Mouse (Mus musculus) liver, embryonic 13.5 days (tissue): ENCODE results near the gene Cdk6. TPM values are rescaled to one million over a fixed set of nuclear protein-coding genes. Genes with fewer than 3 reads are reported as not detected.
"Not testable (repeated sequence)": the region's sequence is repeated elsewhere in the genome, so short reads cannot be mapped to it uniquely, and the experiment has no call there.

Experiments used
- ATAC-seq: fragments of 200-750 bp; cut with Nextera tagmentation; 2 replicates; pipeline ENCODE4 v1.8.0; 2017; ENCODE audit warnings: low read depth, mild to moderate bottlenecking, moderate number of reproducible peaks, moderate library complexity
- DNase-seq: peaks from one replicate; pipeline ENCODE4 v3.0.0; 2022
- H3K27ac ChIP-seq: fragments of 300-500 bp; sonication (generic); 2 replicates; pipeline ENCODE4 v1.5.1; 2015; ENCODE audit warnings: moderate library complexity, mild to moderate bottlenecking, inconsistent platforms
- H3K27me3 ChIP-seq: fragments of 300-500 bp; sonication (generic); 2 replicates; pipeline ENCODE4 v1.6.1; 2015; ENCODE audit warnings: mild to moderate bottlenecking, inconsistent platforms
- H3K36me3 ChIP-seq: fragments of 300-500 bp; sonication (generic); 2 replicates; pipeline ENCODE4 v1.6.1; 2015; ENCODE audit warnings: mild to moderate bottlenecking, inconsistent platforms
- H3K4me1 ChIP-seq: fragments of 300-500 bp; sonication (generic); replicated peaks from 2 replicates; pipeline ENCODE4 v1.6.1; 2015; ENCODE audit warnings: inconsistent platforms
- H3K4me2 ChIP-seq: fragments of 300-500 bp; sonication (generic); 2 replicates; pipeline ENCODE4 v1.6.1; 2015; ENCODE audit warnings: inconsistent platforms, mild to moderate bottlenecking, moderate library complexity
- H3K4me3 ChIP-seq: fragments of 300-500 bp; sonication (generic); replicated peaks from 2 replicates; pipeline ENCODE4 v1.5.1; 2015; ENCODE audit warnings: mild to moderate bottlenecking, inconsistent platforms
- H3K9ac ChIP-seq: fragments of 300-500 bp; sonication (generic); 2 replicates; pipeline ENCODE4 v1.6.1; 2015; ENCODE audit warnings: mild to moderate bottlenecking, inconsistent platforms
- H3K9me3 ChIP-seq: fragments of 300-500 bp; sonication (generic); replicated peaks from 2 replicates; pipeline ENCODE4 v1.6.1; 2016; ENCODE audit warnings: inconsistent platforms
- WGBS: fragments of 180-500 bp; shearing (Covaris S2); methylation state at CpG from one replicate; pipeline ENCODE4 v1.1.7; 2015; ENCODE audit not compliant: insufficient replicate concordance; 5-methylcytosine and 5-hydroxymethylcytosine counted together
- polyA plus RNA-seq: library from polyadenylated mRNA; unstranded; fragments of >200 nt; fragmentation: Nextera tagmentation; extraction: Ambion mirVana; gene quantifications from 2 replicates; pipeline ENCODE4 v1.2.1, GENCODE M21; 2015

Gene Cdk6
- polyA plus RNA-seq, 1 experiment from 2014 or later, result 26.0 TPM

DNA sequence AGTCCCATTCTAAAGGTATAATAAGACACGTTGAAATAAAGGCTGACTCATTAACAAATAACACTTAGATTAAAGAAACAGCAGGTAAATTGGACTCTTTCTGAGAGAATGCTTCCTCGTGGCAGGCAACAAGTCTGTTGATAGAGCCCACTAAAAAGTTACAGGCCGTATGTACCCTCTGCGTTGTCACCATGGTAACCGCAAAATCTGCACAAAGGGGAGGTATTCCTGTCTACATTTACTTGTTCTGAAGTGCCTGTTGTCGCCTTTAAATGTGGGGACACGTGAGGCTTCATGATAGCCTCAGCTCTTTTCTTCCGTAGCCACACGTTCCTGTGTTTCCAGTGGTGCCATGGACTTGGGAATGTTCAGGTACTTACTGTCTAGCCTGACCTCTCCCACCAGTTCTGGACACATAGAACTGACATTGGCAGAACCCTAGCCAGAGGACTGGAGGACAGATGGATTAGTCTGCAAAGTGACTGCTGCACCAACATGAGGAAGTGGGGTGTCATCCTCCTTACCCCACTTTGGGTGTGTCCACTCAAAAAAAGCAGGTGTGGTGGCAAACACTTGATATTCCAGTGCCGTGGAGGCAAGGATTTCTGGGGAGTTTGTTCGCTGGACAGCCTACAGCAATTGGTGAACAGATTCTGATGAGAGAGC, 55.8 kb downstream of the Cdk6 start:
- DNase-seq, result no peak
- 0 out of 2 replicates have a peak, but pooled peaks cover 3% of the 10 kb centered on the region for H3K4me1 ChIP-seq
- no peaks in the 10 kb centered on the region for H3K27me3 ChIP-seq
- H3K9ac ChIP-seq, result no peak overlapping the region
- H3K4me3 ChIP-seq, result no peak overlapping the region
- ATAC-seq, result no peak
- no peak overlapping the region for H3K27ac ChIP-seq
- H3K4me2 ChIP-seq, result no peak overlapping the region
- H3K9me3 ChIP-seq, result no peaks in the 10 kb centered on the region
- 77% methylated on average over 11 of the region's 11 CpGs for WGBS
- peaks cover 11% of the 10 kb centered on the region; the same call in 1 of the 2 replicates for H3K36me3 ChIP-seq

GRCm38 (mm10) chr5:3399784-3400494, 58.7 kb downstream of the Cdk6 start:
- H3K4me1 ChIP-seq, result peaks cover 5% of the 10 kb centered on the region; the same call in 1 of the 2 replicates
- WGBS, result 81% methylated on average over 7 of the region's 7 CpGs
- no peak overlapping the region for H3K27ac ChIP-seq
- no peaks in the 10 kb centered on the region for H3K27me3 ChIP-seq
- no peak for ATAC-seq
- H3K4me2 ChIP-seq, result no peak overlapping the region
- H3K36me3 ChIP-seq, result peaks cover 11% of the 10 kb centered on the region; the same call in 1 of the 2 replicates
- H3K9ac ChIP-seq, result no peak overlapping the region
- no peaks in the 10 kb centered on the region for H3K9me3 ChIP-seq
- H3K4me3 ChIP-seq, result no peak overlapping the region
- DNase-seq, result no peak

DNA sequence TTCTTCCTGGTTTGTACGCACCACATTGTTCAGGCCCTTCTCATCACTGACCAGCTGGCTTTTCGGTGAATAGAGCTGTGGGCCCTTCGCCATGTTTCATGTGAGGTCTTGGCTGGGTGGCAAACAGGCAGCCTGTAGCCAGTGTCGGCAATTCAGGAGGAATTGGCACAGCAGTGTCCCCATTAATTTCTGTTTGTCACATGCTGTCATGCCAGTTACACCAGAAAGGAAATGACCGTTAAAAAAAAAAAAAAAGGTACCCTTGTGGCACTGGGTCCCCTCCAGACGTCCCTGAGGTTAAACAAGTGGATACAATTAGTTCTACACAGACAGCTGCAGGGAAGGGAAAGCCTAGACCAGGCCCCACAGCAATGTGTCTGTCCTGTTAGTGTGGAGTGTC, 63.8 kb downstream of the Cdk6 start:
- Histone ChIP-seq H3K4me1 (peaks cover 3% of the 10 kb centered on the region), H3K9me3 (no peaks in the 10 kb centered on the region), H3K4me2 (no peak overlapping the region), H3K27ac (no peak overlapping the region), H3K9ac (no peak overlapping the region), H3K36me3 (peaks cover 3% of the 10 kb centered on the region; the same call in 1 of the 2 replicates), H3K4me3 (no peak overlapping the region), H3K27me3 (no peaks in the 10 kb centered on the region)
- no peak for ATAC-seq
- 44% methylated on average over 6 of the region's 6 CpGs for WGBS
- DNase-seq, result no peak

DNA sequence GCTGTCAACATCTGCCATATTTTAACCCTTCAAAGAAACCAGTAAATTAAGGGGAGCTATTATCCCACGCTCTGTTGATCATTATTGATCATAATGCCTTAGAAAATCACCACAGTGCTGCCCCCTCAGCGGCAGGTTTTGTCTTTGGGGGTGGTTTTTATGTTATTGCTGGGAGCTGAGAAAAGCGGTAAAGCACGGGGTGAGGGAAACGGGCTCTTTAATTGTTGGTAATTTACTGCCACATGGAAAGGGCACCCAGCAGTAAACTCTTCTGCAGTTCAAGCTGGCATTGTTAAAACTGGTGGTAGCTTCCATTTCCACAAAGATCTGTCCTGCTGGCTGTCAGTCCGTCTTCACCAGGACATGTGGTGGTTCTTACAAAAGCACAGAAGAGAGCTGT, 64.2 kb downstream of the Cdk6 start:
- no peaks in the 10 kb centered on the region for H3K9me3 ChIP-seq
- no peak overlapping the region for H3K27ac ChIP-seq
- H3K36me3 ChIP-seq, result peaks cover 3% of the 10 kb centered on the region; the same call in 1 of the 2 replicates
- 74% methylated on average over 6 of the region's 6 CpGs for WGBS
- no peak overlapping the region for H3K4me2 ChIP-seq
- ATAC-seq (no peak), DNase-seq (no peak)
- H3K27me3 ChIP-seq, result no peaks in the 10 kb centered on the region
- no peak overlapping the region for H3K9ac ChIP-seq
- no peak overlapping the region for H3K4me3 ChIP-seq
- H3K4me1 ChIP-seq, result peaks cover 3% of the 10 kb centered on the region

DNA sequence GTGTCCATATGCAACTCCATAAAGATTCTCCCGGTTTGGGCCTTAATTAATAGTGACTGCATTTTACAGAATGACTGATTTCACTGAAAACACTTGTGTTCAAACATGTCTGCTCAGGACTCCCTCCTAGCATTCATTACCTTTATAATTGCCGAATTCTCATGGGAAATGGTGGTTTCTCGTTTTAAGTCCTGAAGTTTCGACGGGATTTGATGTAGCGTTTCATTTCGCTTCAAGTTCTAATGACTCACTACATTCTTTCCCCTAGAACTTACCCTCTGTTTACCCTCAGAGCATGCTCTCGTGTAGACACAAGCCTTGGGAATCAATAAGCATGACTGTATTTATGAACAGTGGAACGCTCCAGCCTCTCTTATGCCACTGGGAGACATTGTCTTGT, 66.6 kb downstream of the Cdk6 start:
- WGBS, result 75% methylated on average over 9 of the region's 9 CpGs
- peaks cover 3% of the 10 kb centered on the region for H3K4me1 ChIP-seq
- DNase-seq, result no peak

DNA sequence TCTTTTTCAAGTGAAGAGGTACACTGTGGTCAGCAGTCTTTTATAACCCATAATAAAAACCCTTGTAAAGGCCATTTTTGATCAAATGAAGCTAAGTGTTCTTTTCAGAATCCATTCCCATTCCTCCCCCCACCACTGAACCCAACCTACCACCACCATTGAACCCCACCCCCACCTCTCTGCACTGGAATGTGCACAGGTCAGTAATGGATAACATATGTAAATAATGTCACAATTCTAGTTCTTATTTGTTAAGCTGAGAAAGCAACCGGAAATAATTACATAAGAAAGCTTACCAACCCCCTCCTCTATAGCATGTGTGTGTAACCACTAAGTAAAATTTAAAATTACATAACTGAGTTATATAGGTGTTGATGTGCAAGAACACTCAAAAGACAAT, 76.9 kb downstream of the Cdk6 start:
- peak; percentile 67 for ATAC-seq
- H3K27ac ChIP-seq, H3K9me3 ChIP-seq, H3K4me2 ChIP-seq, H3K4me1 ChIP-seq, H3K36me3 ChIP-seq, DNase-seq, H3K27me3 ChIP-seq, H3K9ac ChIP-seq, H3K4me3 ChIP-seq: not testable (repeated sequence)
- WGBS, result 59% methylated on average over 1 of the region's 1 CpGs

More for the DNA sequence above, 66.6 kb downstream of the Cdk6 start:
- no peak overlapping the region for H3K4me3 ChIP-seq
- no peak overlapping the region for H3K4me2 ChIP-seq
- no peaks in the 10 kb centered on the region for H3K9me3 ChIP-seq
- peaks cover 6% of the 10 kb centered on the region for H3K36me3 ChIP-seq
- no peak overlapping the region for H3K27ac ChIP-seq
- no peaks in the 10 kb centered on the region for H3K27me3 ChIP-seq
- ATAC-seq, result no peak
- no peak overlapping the region for H3K9ac ChIP-seq

DNA sequence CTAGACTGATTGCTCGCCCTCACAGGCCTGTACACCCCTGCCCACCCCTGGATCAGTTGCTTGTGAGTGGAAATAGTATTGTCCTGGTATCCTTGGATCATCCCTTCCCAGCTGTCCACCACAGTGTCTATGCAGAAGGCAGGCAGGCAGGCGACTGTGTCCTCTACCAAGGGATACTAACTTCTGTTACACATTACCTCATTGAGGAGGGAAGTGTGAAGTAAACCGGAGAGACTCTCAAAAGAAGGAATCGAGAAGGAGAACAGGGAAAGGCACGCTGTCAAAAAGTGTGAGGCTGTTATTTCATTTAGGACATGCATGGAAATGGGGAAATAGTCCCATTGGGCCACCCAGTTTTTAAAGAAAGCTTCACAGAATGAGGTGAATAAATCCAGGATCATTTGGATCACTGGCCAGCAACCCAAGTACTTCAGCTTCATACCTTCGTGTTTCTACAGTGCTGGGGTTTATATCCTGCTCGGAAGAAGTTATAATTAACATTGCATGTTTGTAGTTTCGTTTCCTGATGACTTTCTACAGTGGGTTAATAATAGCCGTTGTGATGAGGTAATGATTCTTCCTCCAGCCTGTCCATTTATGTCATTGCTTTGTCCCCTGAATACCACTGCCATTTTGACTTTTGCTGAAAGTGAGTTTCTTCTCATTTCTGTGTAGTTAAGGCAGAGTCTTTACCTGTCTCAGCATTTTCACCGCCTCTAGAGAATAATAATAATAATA, 79.0 kb downstream of the Cdk6 start:
- WGBS, result 59% methylated on average over 10 of the region's 10 CpGs
- 0 out of 2 replicates have a peak, but pooled peaks cover 3% of the 10 kb centered on the region for H3K4me1 ChIP-seq
- H3K27me3 ChIP-seq, result no peaks in the 10 kb centered on the region
- H3K4me3 ChIP-seq, result no peak overlapping the region
- no peaks in the 10 kb centered on the region for H3K9me3 ChIP-seq
- ATAC-seq, result 0 out of 2 replicates have a peak, but pooled peaks have one; percentile 39
- H3K27ac ChIP-seq, result peak overlapping the region; percentile 53; the same call in 1 of the 2 replicates
- DNase-seq, result no peak
- H3K9ac ChIP-seq, result no peak overlapping the region
- H3K4me2 ChIP-seq, result no peak overlapping the region
- no peaks in the 10 kb centered on the region for H3K36me3 ChIP-seq

GRCm38 (mm10) chr5:3420832-3421228, 79.5 kb downstream of the Cdk6 start:
- H3K4me2 ChIP-seq, result no peak overlapping the region
- H3K4me1 ChIP-seq, result 0 out of 2 replicates have a peak, but pooled peaks cover 3% of the 10 kb centered on the region
- H3K9ac ChIP-seq, result no peak overlapping the region
- H3K27ac ChIP-seq, result no peak overlapping the region
- no peak overlapping the region for H3K4me3 ChIP-seq
- ATAC-seq (no peak), DNase-seq (no peak)
- 66% methylated on average over 3 of the region's 3 CpGs for WGBS
- no peaks in the 10 kb centered on the region for H3K9me3 ChIP-seq
- no peaks in the 10 kb centered on the region for H3K36me3 ChIP-seq
- H3K27me3 ChIP-seq, result no peaks in the 10 kb centered on the region

DNA sequence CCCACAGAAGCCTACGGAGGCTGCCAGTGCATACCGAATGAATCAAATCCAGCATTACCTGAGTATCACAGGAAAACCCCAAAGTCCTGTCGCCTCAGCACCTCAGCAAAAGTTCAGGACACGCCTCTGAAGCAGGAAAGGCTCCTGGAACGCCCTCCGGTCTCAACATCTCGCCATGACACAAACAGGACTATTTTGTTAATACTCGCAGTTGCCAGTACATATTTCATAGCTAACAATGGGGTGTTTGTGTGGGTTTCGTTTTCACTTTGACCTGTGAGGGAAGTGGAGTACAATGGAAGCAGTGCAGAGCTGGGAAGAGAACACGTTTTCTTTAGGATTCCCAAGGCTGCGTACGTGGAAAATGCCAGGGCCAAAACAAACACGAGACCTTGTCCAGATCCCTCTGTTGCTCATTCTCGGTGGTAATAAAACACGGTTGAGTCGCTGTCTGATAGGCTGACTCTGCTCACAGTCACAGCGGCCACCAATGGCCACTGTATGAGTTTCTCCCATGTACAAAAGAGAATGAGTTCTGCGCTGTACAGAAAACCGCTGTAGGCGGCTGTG, 91.9 kb downstream of the Cdk6 start:
- H3K36me3 ChIP-seq, H3K4me2 ChIP-seq, H3K9me3 ChIP-seq, H3K9ac ChIP-seq, H3K4me3 ChIP-seq, ATAC-seq, H3K27me3 ChIP-seq, DNase-seq, H3K4me1 ChIP-seq, H3K27ac ChIP-seq: not testable (repeated sequence)
- WGBS, result 80% methylated on average over 20 of the region's 20 CpGs

- not testable (repeated sequence) for H3K9me3 ChIP-seq, H3K4me2 ChIP-seq, ATAC-seq, H3K36me3 ChIP-seq, H3K27ac ChIP-seq, H3K9ac ChIP-seq, H3K27me3 ChIP-seq, DNase-seq, H3K4me1 ChIP-seq, H3K4me3 ChIP-seq
- WGBS, result 83% methylated on average over 5 of the region's 5 CpGs
These were observed 92.8 kb downstream of the Cdk6 start for GRCm38 (mm10) chr5:3434105-3434504.

DNA sequence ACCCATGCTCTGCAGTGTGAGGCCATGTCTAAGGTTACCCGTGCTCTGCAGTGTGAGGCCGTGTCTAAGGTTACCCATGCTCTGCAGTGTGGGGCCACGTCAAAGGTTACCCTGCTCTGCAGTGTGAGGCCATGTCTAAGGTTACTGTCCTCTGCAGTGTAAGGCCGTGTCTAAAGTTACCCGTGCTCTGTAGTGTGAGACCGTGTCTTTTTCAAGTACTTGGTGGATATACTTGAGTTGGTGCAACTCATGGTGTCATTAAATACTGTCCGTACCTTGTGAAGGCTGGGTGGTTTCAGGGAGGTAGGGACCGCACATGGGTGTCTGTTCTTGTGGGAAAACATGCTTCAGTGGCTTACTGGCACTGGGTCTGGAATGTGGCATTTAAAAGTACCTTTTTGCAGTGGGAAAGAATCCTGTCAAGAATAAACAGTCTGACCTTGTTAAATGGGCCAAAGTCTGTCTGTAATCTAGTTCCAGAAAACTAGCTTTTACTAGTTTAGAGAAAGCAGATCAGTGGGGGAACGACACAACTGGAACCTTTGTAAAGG, 97.2 kb downstream of the Cdk6 start:
- WGBS, result 78% methylated on average over 9 of the region's 9 CpGs
- not testable (repeated sequence) for ATAC-seq, H3K9ac ChIP-seq, H3K9me3 ChIP-seq, H3K4me2 ChIP-seq, H3K4me1 ChIP-seq, H3K27ac ChIP-seq, DNase-seq, H3K4me3 ChIP-seq, H3K36me3 ChIP-seq, H3K27me3 ChIP-seq
